Mouse (Mus musculus): ENCODE results near the gene Barhl2. TPM values are rescaled to one million over a fixed set of nuclear protein-coding genes. Genes with fewer than 3 reads are reported as not detected.

The Barhl2 gene
- polyA plus RNA-seq, 1 experiment from 2014 or later: not detected

GRCm38 (mm10) chr5:106461913-106462312 is 3.9 kb upstream of the Barhl2 start:
- Histone ChIP-seq H3K27me3 (peaks cover 98% of the 10 kb centered on the region), H3K4me1 (peaks cover 9% of the 10 kb centered on the region), H3K4me3 (no peak overlapping the region), H3K27ac (no peak overlapping the region), H3K9ac (no peak overlapping the region), H3K4me2 (replicated peaks) (no peak overlapping the region), H3K36me3 (no peaks in the 10 kb centered on the region), H3K9me3 (no peaks in the 10 kb centered on the region)
- no peak for ATAC-seq (ENCODE audit: insufficient number of reproducible peaks, insufficient read depth, low FRiP score, low TSS enrichment)
- WGBS: 0% methylated on average over 4 of the region's 4 CpGs

GRCm38 (mm10) chr5:106461431-106461830 is 3.5 kb upstream of the Barhl2 start:
- no peak for ATAC-seq (ENCODE audit: insufficient number of reproducible peaks, insufficient read depth, low FRiP score, low TSS enrichment)
- 9% methylated on average over 3 of the region's 3 CpGs for WGBS

GRCm38 (mm10) chr5:106460535-106460934 is 2.6 kb upstream of the Barhl2 start:
- H3K9ac ChIP-seq: no peak overlapping the region
- WGBS: under 1% methylated on average over 17 of the region's 17 CpGs
- peaks cover 9% of the 10 kb centered on the region for H3K4me1 ChIP-seq
- ATAC-seq (ENCODE audit: insufficient number of reproducible peaks, insufficient read depth, low FRiP score, low TSS enrichment): no peak
- H3K27me3 ChIP-seq: peaks cover 91% of the 10 kb centered on the region
- H3K4me3 ChIP-seq: no peak overlapping the region
- H3K9me3 ChIP-seq: no peaks in the 10 kb centered on the region
- H3K27ac ChIP-seq: no peak overlapping the region
- no peak overlapping the region for H3K4me2 ChIP-seq (replicated peaks)
- no peaks in the 10 kb centered on the region for H3K36me3 ChIP-seq

More at GRCm38 (mm10) chr5:106461431-106461830, 3.5 kb upstream of the Barhl2 start:
- Histone ChIP-seq H3K9me3 (no peaks in the 10 kb centered on the region), H3K4me1 (peaks cover 9% of the 10 kb centered on the region), H3K27ac (no peak overlapping the region), H3K27me3 (peaks cover 93% of the 10 kb centered on the region), H3K9ac (no peak overlapping the region), H3K4me3 (no peak overlapping the region), H3K4me2 (replicated peaks) (no peak overlapping the region), H3K36me3 (no peaks in the 10 kb centered on the region)

GRCm38 (mm10) chr5:106460001-106460511 is 2.1 kb upstream of the Barhl2 start:
- Histone ChIP-seq H3K27ac (no peak overlapping the region), H3K36me3 (no peaks in the 10 kb centered on the region), H3K9ac (no peak overlapping the region), H3K4me2 (replicated peaks) (no peak overlapping the region), H3K4me1 (peaks cover 9% of the 10 kb centered on the region), H3K9me3 (no peaks in the 10 kb centered on the region), H3K27me3 (peaks cover 91% of the 10 kb centered on the region), H3K4me3 (no peak overlapping the region)
- no peak for ATAC-seq (ENCODE audit: insufficient number of reproducible peaks, insufficient read depth, low FRiP score, low TSS enrichment)
- WGBS: under 1% methylated on average over 22 of the region's 22 CpGs

GRCm38 (mm10) chr5:106459120-106459641 is 1.2 kb upstream of the Barhl2 start:
- Histone ChIP-seq H3K4me1 (peaks cover 9% of the 10 kb centered on the region), H3K9me3 (no peaks in the 10 kb centered on the region), H3K4me2 (replicated peaks) (peak overlapping the region; percentile 94), H3K9ac (no peak overlapping the region), H3K36me3 (no peaks in the 10 kb centered on the region), H3K27ac (no peak overlapping the region), H3K27me3 (peaks cover 91% of the 10 kb centered on the region), H3K4me3 (peak overlapping the region; percentile 50)
- under 1% methylated on average over 31 of the region's 31 CpGs for WGBS
- ATAC-seq (ENCODE audit: insufficient number of reproducible peaks, insufficient read depth, low FRiP score, low TSS enrichment): no peak

GRCm38 (mm10) chr5:106458477-106459119 is 632 bp upstream of the Barhl2 start:
- H3K4me2 ChIP-seq (replicated peaks): peak overlapping the region; percentile 94
- peak overlapping the region; percentile 33; the same call in 1 of the 2 replicates for H3K9ac ChIP-seq
- peaks cover 9% of the 10 kb centered on the region for H3K4me1 ChIP-seq
- H3K36me3 ChIP-seq: no peaks in the 10 kb centered on the region
- no peaks in the 10 kb centered on the region for H3K9me3 ChIP-seq
- ATAC-seq (ENCODE audit: insufficient number of reproducible peaks, insufficient read depth, low FRiP score, low TSS enrichment): peak; percentile 65
- H3K4me3 ChIP-seq: peak overlapping the region; percentile 50
- peaks cover 91% of the 10 kb centered on the region for H3K27me3 ChIP-seq
- WGBS: under 1% methylated on average over 42 of the region's 68 CpGs
- no peak overlapping the region for H3K27ac ChIP-seq

GRCm38 (mm10) chr5:106457111-106457925 is 648 bp downstream of the Barhl2 start:
- Histone ChIP-seq H3K27ac (no peak overlapping the region), H3K27me3 (peaks cover 88% of the 10 kb centered on the region), H3K9ac (no peak overlapping the region), H3K9me3 (no peaks in the 10 kb centered on the region), H3K4me2 (replicated peaks) (peak overlapping the region; percentile 94; the same call in 1 of the 2 replicates), H3K4me1 (peaks cover 15% of the 10 kb centered on the region), H3K4me3 (no peak overlapping the region; the same call in 1 of the 2 replicates), H3K36me3 (no peaks in the 10 kb centered on the region)
- WGBS: under 1% methylated on average over 63 of the region's 63 CpGs
- ATAC-seq (ENCODE audit: insufficient number of reproducible peaks, insufficient read depth, low FRiP score, low TSS enrichment): no peak

GRCm38 (mm10) chr5:106455984-106456383 is 2.0 kb downstream of the Barhl2 start:
- peaks cover 87% of the 10 kb centered on the region for H3K27me3 ChIP-seq
- no peaks in the 10 kb centered on the region for H3K36me3 ChIP-seq
- no peak overlapping the region for H3K27ac ChIP-seq
- no peak overlapping the region for H3K4me3 ChIP-seq
- no peak overlapping the region for H3K4me2 ChIP-seq (replicated peaks)
- no peak for ATAC-seq (ENCODE audit: insufficient number of reproducible peaks, insufficient read depth, low FRiP score, low TSS enrichment)
- H3K9ac ChIP-seq: no peak overlapping the region
- WGBS: 2% methylated on average over 7 of the region's 7 CpGs
- H3K4me1 ChIP-seq: peaks cover 15% of the 10 kb centered on the region
- no peaks in the 10 kb centered on the region for H3K9me3 ChIP-seq

- Histone ChIP-seq H3K9me3 (no peaks in the 10 kb centered on the region), H3K36me3 (no peaks in the 10 kb centered on the region), H3K27me3 (peaks cover 87% of the 10 kb centered on the region), H3K4me1 (peaks cover 15% of the 10 kb centered on the region), H3K4me3 (no peak overlapping the region), H3K9ac (no peak overlapping the region), H3K4me2 (replicated peaks) (no peak overlapping the region), H3K27ac (no peak overlapping the region)
- no peak for ATAC-seq (ENCODE audit: insufficient number of reproducible peaks, insufficient read depth, low FRiP score, low TSS enrichment)
- under 1% methylated on average over 17 of the region's 17 CpGs for WGBS
Measured at GRCm38 (mm10) chr5:106455106-106455920, 2.7 kb downstream of the Barhl2 start.

- no peak for ATAC-seq (ENCODE audit: insufficient number of reproducible peaks, insufficient read depth, low FRiP score, low TSS enrichment)
- Histone ChIP-seq H3K27me3 (peaks cover 87% of the 10 kb centered on the region), H3K4me1 (peaks cover 15% of the 10 kb centered on the region), H3K9me3 (no peaks in the 10 kb centered on the region), H3K9ac (no peak overlapping the region), H3K4me3 (no peak overlapping the region), H3K4me2 (replicated peaks) (no peak overlapping the region), H3K27ac (no peak overlapping the region), H3K36me3 (no peaks in the 10 kb centered on the region)
- under 1% methylated on average over 9 of the region's 9 CpGs for WGBS
Measured at GRCm38 (mm10) chr5:106454411-106455105, 3.4 kb downstream of the Barhl2 start.

All from embryonic facial prominence, embryonic 12.5 days (tissue).